Mouse (Mus musculus): ENCODE measurements around the gene Tmc7. TPM values are rescaled to one million over a fixed set of nuclear protein-coding genes. Genes with fewer than 3 reads are reported as not detected.

Tmc7 gene
- polyA plus RNA-seq, 1 experiment from 2014 or later: 8.5 TPM

GRCm38 (mm10) chr7:118593567-118594407, 9.3 kb upstream of the Tmc7 start:
- H3K4me1 ChIP-seq (replicated peaks; ENCODE audit: control insufficient read depth, insufficient read depth, low read length): peaks cover 46% of the 10 kb centered on the region
- ATAC-seq: peak; percentile 91
- H3K9me3 ChIP-seq (ENCODE audit: control insufficient read depth, low read length): no peaks in the 10 kb centered on the region
- H3K4me2 ChIP-seq (ENCODE audit: low read length): peak overlapping the region; percentile 22
- H3K36me3 ChIP-seq (ENCODE audit: control insufficient read depth, insufficient read depth): no peaks in the 10 kb centered on the region
- 0% methylated on average over 9 of the region's 9 CpGs for whole genome bisulfite sequencing
- no peaks in the 10 kb centered on the region for H3K27me3 ChIP-seq (replicated peaks; ENCODE audit: control insufficient read depth, insufficient read depth, low read length)
- peak overlapping the region; percentile 36 for H3K9ac ChIP-seq (replicated peaks; ENCODE audit: low read depth, low read length)
- H3K27ac ChIP-seq (ENCODE audit: low read length): peak overlapping the region; percentile 96
- no peak overlapping the region for H3K4me3 ChIP-seq (replicated peaks; ENCODE audit: low read length)

DNA sequence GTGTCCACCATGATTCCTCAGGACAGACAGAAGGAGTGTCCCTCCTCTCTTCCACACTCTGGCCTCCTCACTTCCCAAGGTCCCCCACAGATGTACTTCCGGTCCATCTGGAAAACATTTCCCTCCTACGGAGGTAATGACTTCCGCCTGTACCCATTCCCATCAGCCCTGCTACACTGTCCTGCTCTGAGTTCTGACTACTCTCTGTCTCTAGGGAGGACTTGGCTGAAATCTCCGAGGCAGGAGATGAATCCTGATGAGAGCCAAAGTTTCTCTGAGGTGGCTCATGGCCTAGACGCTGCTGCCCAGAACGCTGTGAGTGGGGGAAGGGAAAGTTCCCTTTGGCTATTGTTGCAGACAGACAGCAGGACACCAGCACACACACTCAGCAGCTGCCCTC, 7.6 kb upstream of the Tmc7 start:
- Histone ChIP-seq H3K9me3 (ENCODE audit: control insufficient read depth, low read length) (no peaks in the 10 kb centered on the region), H3K4me1 (replicated peaks; ENCODE audit: control insufficient read depth, insufficient read depth, low read length) (peaks cover 40% of the 10 kb centered on the region), H3K36me3 (ENCODE audit: control insufficient read depth, insufficient read depth) (no peaks in the 10 kb centered on the region), H3K4me2 (ENCODE audit: low read length) (no peak overlapping the region), H3K4me3 (replicated peaks; ENCODE audit: low read length) (no peak overlapping the region), H3K27ac (ENCODE audit: low read length) (peak overlapping the region; percentile 96), H3K9ac (replicated peaks; ENCODE audit: low read depth, low read length) (no peak overlapping the region), H3K27me3 (replicated peaks; ENCODE audit: control insufficient read depth, insufficient read depth, low read length) (no peaks in the 10 kb centered on the region)
- 43% methylated on average over 6 of the region's 6 CpGs for WGBS
- ATAC-seq: no peak

- no peaks in the 10 kb centered on the region for H3K27me3 ChIP-seq (replicated peaks; ENCODE audit: control insufficient read depth, insufficient read depth, low read length)
- no peaks in the 10 kb centered on the region for H3K9me3 ChIP-seq (ENCODE audit: control insufficient read depth, low read length)
- H3K36me3 ChIP-seq (ENCODE audit: control insufficient read depth, insufficient read depth): no peaks in the 10 kb centered on the region
- ATAC-seq: no peak
- H3K4me3 ChIP-seq (replicated peaks; ENCODE audit: low read length): no peak overlapping the region
- no peak overlapping the region for H3K27ac ChIP-seq (ENCODE audit: low read length)
- H3K4me1 ChIP-seq (replicated peaks; ENCODE audit: control insufficient read depth, insufficient read depth, low read length): peaks cover 37% of the 10 kb centered on the region
- 86% methylated on average over 5 of the region's 5 CpGs for WGBS
- H3K9ac ChIP-seq (replicated peaks; ENCODE audit: low read depth, low read length): no peak overlapping the region
- no peak overlapping the region for H3K4me2 ChIP-seq (ENCODE audit: low read length)
These were observed 6.3 kb upstream of the Tmc7 start for GRCm38 (mm10) chr7:118590726-118591305.

- Histone ChIP-seq H3K27ac (ENCODE audit: low read length) (no peak overlapping the region), H3K4me2 (ENCODE audit: low read length) (no peak overlapping the region), H3K4me3 (replicated peaks; ENCODE audit: low read length) (no peak overlapping the region), H3K27me3 (replicated peaks; ENCODE audit: control insufficient read depth, insufficient read depth, low read length) (no peaks in the 10 kb centered on the region), H3K4me1 (replicated peaks; ENCODE audit: control insufficient read depth, insufficient read depth, low read length) (peaks cover 17% of the 10 kb centered on the region), H3K36me3 (ENCODE audit: control insufficient read depth, insufficient read depth) (no peaks in the 10 kb centered on the region), H3K9ac (replicated peaks; ENCODE audit: low read depth, low read length) (no peak overlapping the region), H3K9me3 (ENCODE audit: control insufficient read depth, low read length) (no peaks in the 10 kb centered on the region)
- ATAC-seq: no peak
- 54% methylated on average over 6 of the region's 6 CpGs for WGBS
These were observed 1.3 kb upstream of the Tmc7 start for GRCm38 (mm10) chr7:118585856-118586255.

DNA sequence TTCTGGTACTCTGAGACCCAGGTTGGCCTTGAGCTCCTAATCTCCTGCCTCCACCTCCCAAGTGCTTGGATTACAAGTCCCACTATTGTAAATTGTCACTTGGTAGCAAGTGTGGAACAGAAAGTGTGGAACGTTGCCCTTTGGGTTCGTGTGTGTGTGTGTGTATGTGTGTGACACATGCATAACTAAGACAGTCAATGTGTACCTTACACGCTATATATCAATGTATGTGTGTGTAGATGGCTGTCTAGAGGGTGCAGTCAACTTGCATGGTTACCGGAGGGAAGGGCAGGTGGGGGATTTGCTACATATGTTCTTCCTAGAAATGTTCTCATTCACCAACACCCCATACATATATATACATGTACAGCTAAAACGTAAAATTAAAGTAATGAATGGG, 390 bp upstream of the Tmc7 start:
- Histone ChIP-seq H3K27ac (ENCODE audit: low read length) (no peak overlapping the region), H3K4me2 (ENCODE audit: low read length) (peak overlapping the region; percentile 76), H3K27me3 (replicated peaks; ENCODE audit: control insufficient read depth, insufficient read depth, low read length) (no peaks in the 10 kb centered on the region), H3K4me1 (replicated peaks; ENCODE audit: control insufficient read depth, insufficient read depth, low read length) (peaks cover 17% of the 10 kb centered on the region), H3K9me3 (ENCODE audit: control insufficient read depth, low read length) (no peaks in the 10 kb centered on the region), H3K9ac (replicated peaks; ENCODE audit: low read depth, low read length) (no peak overlapping the region), H3K36me3 (ENCODE audit: control insufficient read depth, insufficient read depth) (no peaks in the 10 kb centered on the region), H3K4me3 (replicated peaks; ENCODE audit: low read length) (peak overlapping the region; percentile 81)
- 56% methylated on average over 5 of the region's 5 CpGs for WGBS
- peak; percentile 15; the same call in 1 of the 2 replicates for ATAC-seq

GRCm38 (mm10) chr7:118583821-118584220, 715 bp downstream of the Tmc7 start:
- no peak; the same call in none of the 2 replicates for ATAC-seq
- peaks cover 17% of the 10 kb centered on the region for H3K4me1 ChIP-seq (replicated peaks; ENCODE audit: control insufficient read depth, insufficient read depth, low read length)
- no peaks in the 10 kb centered on the region for H3K9me3 ChIP-seq (ENCODE audit: control insufficient read depth, low read length)
- H3K4me2 ChIP-seq (ENCODE audit: low read length): peak overlapping the region; percentile 76
- peak overlapping the region; percentile 80; the same call in 1 of the 2 replicates for H3K27ac ChIP-seq (ENCODE audit: low read length)
- no peaks in the 10 kb centered on the region for H3K27me3 ChIP-seq (replicated peaks; ENCODE audit: control insufficient read depth, insufficient read depth, low read length)
- H3K36me3 ChIP-seq (ENCODE audit: control insufficient read depth, insufficient read depth): 0 out of 2 replicates have a peak, but pooled peaks cover 3% of the 10 kb centered on the region
- H3K4me3 ChIP-seq (replicated peaks; ENCODE audit: low read length): peak overlapping the region; percentile 81
- 13% methylated on average over 7 of the region's 7 CpGs for WGBS
- H3K9ac ChIP-seq (replicated peaks; ENCODE audit: low read depth, low read length): peak overlapping the region; percentile 95

- Histone ChIP-seq H3K27ac (ENCODE audit: low read length) (no peak overlapping the region), H3K4me3 (replicated peaks; ENCODE audit: low read length) (no peak overlapping the region)
- ATAC-seq: no peak
These were observed 4.6 kb downstream of the Tmc7 start for GRCm38 (mm10) chr7:118579938-118580337.

DNA sequence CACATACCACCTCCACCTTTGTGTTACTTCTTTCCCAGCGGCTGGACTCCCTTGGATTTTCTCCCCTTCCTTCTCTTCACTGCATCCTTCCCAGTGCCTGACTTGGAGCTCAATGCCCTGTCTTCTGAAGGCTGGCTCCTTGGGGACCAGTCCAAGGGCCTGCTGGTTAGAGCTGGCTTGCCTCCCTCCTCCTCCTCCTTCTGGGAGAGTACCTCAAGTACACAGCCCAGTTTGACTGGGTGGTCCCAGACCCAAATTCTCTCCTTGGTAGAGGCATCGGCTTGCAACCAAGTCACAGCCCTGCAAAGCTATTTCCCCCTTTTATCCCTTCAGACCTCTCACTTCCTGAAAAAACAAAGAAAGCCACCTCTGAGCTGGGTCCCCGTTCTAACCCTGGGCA, 6.3 kb downstream of the Tmc7 start:
- no peak overlapping the region for H3K9ac ChIP-seq (replicated peaks; ENCODE audit: low read depth, low read length)
- no peak overlapping the region for H3K4me2 ChIP-seq (ENCODE audit: low read length)
- no peaks in the 10 kb centered on the region for H3K9me3 ChIP-seq (ENCODE audit: control insufficient read depth, low read length)
- ATAC-seq: no peak
- H3K4me1 ChIP-seq (replicated peaks; ENCODE audit: control insufficient read depth, insufficient read depth, low read length): peaks cover 9% of the 10 kb centered on the region
- 68% methylated on average over 3 of the region's 3 CpGs for WGBS
- H3K27ac ChIP-seq (ENCODE audit: low read length): no peak overlapping the region
- no peaks in the 10 kb centered on the region for H3K27me3 ChIP-seq (replicated peaks; ENCODE audit: control insufficient read depth, insufficient read depth, low read length)
- no peak overlapping the region for H3K4me3 ChIP-seq (replicated peaks; ENCODE audit: low read length)
- 0 out of 2 replicates have a peak, but pooled peaks cover 3% of the 10 kb centered on the region for H3K36me3 ChIP-seq (ENCODE audit: control insufficient read depth, insufficient read depth)

More at GRCm38 (mm10) chr7:118579938-118580337, 4.6 kb downstream of the Tmc7 start:
- Histone ChIP-seq H3K27me3 (replicated peaks; ENCODE audit: control insufficient read depth, insufficient read depth, low read length) (no peaks in the 10 kb centered on the region), H3K36me3 (ENCODE audit: control insufficient read depth, insufficient read depth) (0 out of 2 replicates have a peak, but pooled peaks cover 3% of the 10 kb centered on the region), H3K4me1 (replicated peaks; ENCODE audit: control insufficient read depth, insufficient read depth, low read length) (peaks cover 17% of the 10 kb centered on the region), H3K9ac (replicated peaks; ENCODE audit: low read depth, low read length) (no peak overlapping the region), H3K9me3 (ENCODE audit: control insufficient read depth, low read length) (no peaks in the 10 kb centered on the region), H3K4me2 (ENCODE audit: low read length) (no peak overlapping the region)
- WGBS: 72% methylated on average over 2 of the region's 2 CpGs

DNA sequence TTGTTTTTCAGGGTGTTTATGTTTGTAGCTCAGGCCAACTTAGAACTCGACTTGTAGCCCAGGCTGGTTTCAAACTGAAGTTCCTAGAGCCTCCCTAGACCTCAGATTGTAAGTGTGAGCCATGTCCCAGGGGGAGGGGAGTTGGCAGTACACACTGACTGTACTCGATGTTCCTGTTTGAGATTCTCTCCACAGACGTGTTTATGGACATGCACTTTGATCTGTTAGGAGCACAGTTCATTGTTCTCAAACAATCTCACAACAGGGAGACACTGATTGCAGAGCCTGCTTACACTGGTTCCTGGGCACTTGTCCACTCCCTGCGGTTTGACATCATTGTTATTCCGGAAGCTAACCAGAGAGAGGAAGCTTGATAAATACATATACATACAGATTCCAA, 12.5 kb downstream of the Tmc7 start:
- no peaks in the 10 kb centered on the region for H3K36me3 ChIP-seq (ENCODE audit: control insufficient read depth, insufficient read depth)
- no peak overlapping the region for H3K27ac ChIP-seq (ENCODE audit: low read length)
- H3K4me1 ChIP-seq (replicated peaks; ENCODE audit: control insufficient read depth, insufficient read depth, low read length): peaks cover 6% of the 10 kb centered on the region; the same call in 1 of the 2 replicates
- ATAC-seq: no peak
- 56% methylated on average over 5 of the region's 5 CpGs for WGBS
- no peak overlapping the region for H3K4me2 ChIP-seq (ENCODE audit: low read length)
- H3K9ac ChIP-seq (replicated peaks; ENCODE audit: low read depth, low read length): no peak overlapping the region
- no peak overlapping the region for H3K4me3 ChIP-seq (replicated peaks; ENCODE audit: low read length)
- H3K27me3 ChIP-seq (replicated peaks; ENCODE audit: control insufficient read depth, insufficient read depth, low read length): no peaks in the 10 kb centered on the region
- peaks cover 4% of the 10 kb centered on the region; the same call in 1 of the 2 replicates for H3K9me3 ChIP-seq (ENCODE audit: control insufficient read depth, low read length)

Data from forebrain, embryonic 16.5 days (tissue).